Mouse (Mus musculus): ENCODE data around the gene Lrriq1.

Lrriq1 gene

GRCm38 (mm10) chr10:103028253-103029131, 207.6 kb downstream of the Lrriq1 start:
- no peak for DNase-seq

DNA sequence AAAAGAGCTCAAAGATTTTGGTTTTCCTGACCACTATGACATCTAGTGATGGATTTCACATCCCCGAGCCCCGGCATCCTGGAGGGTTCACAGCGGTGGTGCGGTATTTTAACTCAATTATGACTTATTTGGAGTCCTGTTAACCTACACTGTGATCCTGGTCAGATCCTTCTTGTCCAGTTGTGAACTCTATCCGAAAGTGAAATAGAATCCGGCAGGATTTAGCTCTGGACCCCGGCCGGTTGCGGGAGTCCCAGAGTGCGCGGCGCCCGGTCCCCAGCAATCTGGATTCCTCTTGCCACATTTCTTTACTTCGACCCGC, 208.2 kb downstream of the Lrriq1 start:
- no peak for DNase-seq

DNA sequence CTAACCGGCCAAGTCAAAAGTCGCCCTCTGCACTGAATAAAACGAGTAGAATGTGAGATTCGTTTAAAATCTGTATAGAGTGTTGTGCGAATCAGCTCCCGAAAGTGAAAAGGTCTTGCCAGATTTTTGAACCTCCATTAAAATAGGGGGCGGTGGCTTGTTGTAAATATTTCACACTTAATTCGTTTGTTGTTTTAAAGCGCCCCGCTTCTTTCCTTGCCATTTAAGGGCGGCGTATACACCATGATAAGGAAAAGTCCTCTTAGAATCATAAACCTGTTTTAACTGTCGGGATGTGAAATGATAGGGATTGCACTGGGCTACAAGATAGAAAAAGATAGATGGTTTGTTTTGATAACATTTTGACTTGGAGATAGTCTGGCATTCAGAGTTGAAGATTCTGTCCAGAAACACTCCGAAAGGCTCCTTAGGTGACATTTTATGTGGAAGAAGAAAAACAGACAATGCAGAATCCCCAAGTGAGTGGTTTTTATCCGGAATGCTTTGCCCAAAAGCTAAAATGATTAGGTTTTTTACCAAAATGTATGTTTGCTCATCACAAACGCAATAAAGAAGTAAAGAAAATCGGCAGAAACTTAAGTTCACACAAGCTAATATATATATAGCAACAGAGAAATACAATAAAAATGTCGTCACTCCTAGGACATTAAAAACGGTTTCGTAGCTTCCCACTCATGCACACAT, 208.7 kb downstream of the Lrriq1 start:
- DNase-seq = no peak

DNA sequence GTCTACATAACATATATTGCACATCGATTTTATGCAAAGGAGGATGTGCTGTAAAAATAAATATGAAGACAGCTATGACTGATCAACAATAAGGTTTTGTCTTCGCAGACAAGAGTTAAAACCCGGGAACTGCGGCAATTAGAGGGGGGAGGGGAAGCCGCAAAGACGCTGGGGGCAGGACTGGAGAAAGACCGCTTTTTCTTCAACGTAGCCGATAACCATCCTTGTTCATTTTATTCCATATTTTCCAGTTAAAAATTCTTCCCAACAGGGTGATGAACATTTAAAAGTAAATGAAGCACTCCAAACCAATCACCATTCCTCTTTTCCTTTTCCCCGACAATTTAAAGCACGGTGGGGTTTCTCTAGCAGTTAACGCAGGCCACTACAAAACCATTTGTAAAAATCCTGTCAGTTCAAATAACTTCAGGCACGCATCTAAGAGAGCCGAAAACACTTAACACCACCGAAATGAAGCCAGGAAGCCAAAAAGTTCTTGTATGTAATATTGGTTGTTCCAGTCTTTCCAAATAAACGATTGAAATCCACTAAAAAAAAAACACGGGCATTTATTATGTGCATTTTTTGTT, 209.4 kb downstream of the Lrriq1 start:
- no peak for DNase-seq

DNA sequence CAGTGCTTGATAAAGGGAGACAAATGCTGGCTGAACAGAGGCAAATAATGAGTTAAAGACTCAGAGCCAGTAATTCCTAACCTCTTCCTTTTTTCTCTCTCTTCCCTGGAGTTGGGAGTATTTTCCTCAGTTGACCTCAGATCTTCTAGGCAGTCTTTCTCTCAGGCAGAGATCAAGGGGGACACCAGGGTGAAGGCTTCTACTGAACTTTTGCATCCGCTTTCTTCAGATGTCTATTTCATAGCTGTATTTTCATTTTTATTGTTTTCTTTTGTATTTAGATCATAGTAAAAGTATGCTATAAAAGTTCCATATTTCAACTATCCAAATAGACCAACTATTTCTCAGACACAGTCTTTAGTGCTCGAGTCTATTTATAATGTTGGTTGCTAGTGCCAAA, 233.6 kb downstream of the Lrriq1 start:
- DNase-seq = no peak

GRCm38 (mm10) chr10:103000902-103001301, 235.2 kb downstream of the Lrriq1 start:
- DNase-seq = no peak

GRCm38 (mm10) chr10:102999584-102999983, 236.5 kb downstream of the Lrriq1 start:
- DNase-seq = no peak
